8 mouse cellular contexts compared by ENCODE assay signal in genomic region chr3:94480291-94480884, GRCm38 (mm10). TPM values are rescaled to one million over a fixed set of nuclear protein-coding genes. Genes with fewer than 3 reads are reported as not detected.
DNase-seq lines count a peak whose midpoint lies in the region; ATAC-seq lines count a peak whose summit lies in the region.

Gene Riiad1 (minus strand): TSS chr3:94480341.

- H3K4me1 ChIP-seq in embryonic facial prominence, embryonic 13.5 days: peaks cover 3% of the 10 kb centered on the region
- H3K4me1 ChIP-seq in hindbrain, embryonic 15.5 days (replicated peaks): peaks cover 78% of the 10 kb centered on the region
- H3K4me1 ChIP-seq in neural tube, embryonic 14.5 days (ENCODE audit: control insufficient read depth, insufficient read depth, low read length): peaks cover 52% of the 10 kb centered on the region

- peak; percentile 25 for DNase-seq in kidney, postnatal 10 days
- DNase-seq in kidney, postnatal 25 days: no peak
- no peak for DNase-seq in spleen, postnatal 14 days (ENCODE audit: low spot score in 2 of 2)
- no peak for DNase-seq in layer of hippocampus, postnatal 10 days (ENCODE audit: low spot score in 2 of 2)
- no peak for DNase-seq in frontal cortex, postnatal 25 days (ENCODE audit: low spot score in 2 of 2)

- H3K9ac ChIP-seq in embryonic facial prominence, embryonic 13.5 days: no peak within 1 kb of the TSS
- H3K9ac ChIP-seq in hindbrain, embryonic 15.5 days: peak within 1 kb of the TSS; percentile 89
- H3K9ac ChIP-seq in neural tube, embryonic 14.5 days (replicated peaks; ENCODE audit: low read depth, low read length): peak within 1 kb of the TSS; percentile 88

- no peaks in the 10 kb centered on the region for H3K9me3 ChIP-seq in embryonic facial prominence, embryonic 13.5 days
- H3K9me3 ChIP-seq in hindbrain, embryonic 15.5 days: no peaks in the 10 kb centered on the region
- H3K9me3 ChIP-seq in neural tube, embryonic 14.5 days (ENCODE audit: control insufficient read depth, low read length): no peaks in the 10 kb centered on the region

- H3K36me3 ChIP-seq in embryonic facial prominence, embryonic 13.5 days: no peaks in the 10 kb centered on the region
- H3K36me3 ChIP-seq in hindbrain, embryonic 15.5 days: peaks cover 10% of the 10 kb centered on the region
- H3K36me3 ChIP-seq in neural tube, embryonic 14.5 days (ENCODE audit: control insufficient read depth, insufficient read depth, low read length): peaks cover 10% of the 10 kb centered on the region; the same call in 1 of the 2 replicates

- WGBS in embryonic facial prominence, embryonic 13.5 days: 7% methylated on average over 16 of the region's 16 CpGs
- WGBS in hindbrain, embryonic 15.5 days: 8% methylated on average over 16 of the region's 16 CpGs
- 8% methylated on average over 16 of the region's 16 CpGs for WGBS in neural tube, embryonic 14.5 days

- peaks cover 38% of the 10 kb centered on the region for H3K27me3 ChIP-seq in embryonic facial prominence, embryonic 13.5 days
- H3K27me3 ChIP-seq in hindbrain, embryonic 15.5 days: no peaks in the 10 kb centered on the region
- H3K27me3 ChIP-seq in neural tube, embryonic 14.5 days (ENCODE audit: control insufficient read depth, insufficient read depth, low read length): no peaks in the 10 kb centered on the region; the same call in 1 of the 2 replicates

- no peak for ATAC-seq in embryonic facial prominence, embryonic 13.5 days (ENCODE audit: insufficient number of reproducible peaks, insufficient read depth, low FRiP score, low TSS enrichment, low read depth)
- no peak for ATAC-seq in hindbrain, embryonic 15.5 days (ENCODE audit: low FRiP score, low read depth)
- no peak for ATAC-seq in neural tube, embryonic 14.5 days (ENCODE audit: low read depth)

- no peak within 1 kb of the TSS for H3K27ac ChIP-seq in embryonic facial prominence, embryonic 13.5 days
- peak within 1 kb of the TSS; percentile 89 for H3K27ac ChIP-seq in hindbrain, embryonic 15.5 days (replicated peaks)
- peak within 1 kb of the TSS; percentile 88; the same call in 1 of the 2 replicates for H3K27ac ChIP-seq in neural tube, embryonic 14.5 days (ENCODE audit: low read depth, low read length)

- H3K4me3 ChIP-seq in embryonic facial prominence, embryonic 13.5 days: peak within 1 kb of the TSS; percentile 27
- peak within 1 kb of the TSS; percentile 73 for H3K4me3 ChIP-seq in hindbrain, embryonic 15.5 days
- H3K4me3 ChIP-seq in neural tube, embryonic 14.5 days (ENCODE audit: low read depth, low read length): peak within 1 kb of the TSS; percentile 63

- H3K4me2 ChIP-seq in embryonic facial prominence, embryonic 13.5 days: peak within 1 kb of the TSS; percentile 55
- H3K4me2 ChIP-seq in hindbrain, embryonic 15.5 days: peak within 1 kb of the TSS; percentile 78
- peak within 1 kb of the TSS; percentile 57 for H3K4me2 ChIP-seq in neural tube, embryonic 14.5 days (ENCODE audit: low read depth, low read length)

RNA-seq across cellular contexts. Expression of gene Riiad1, which starts in this region (rescaled TPM):
- polyA plus RNA-seq in embryonic facial prominence, embryonic 13.5 days (2015; fragmentation: Nextera tagmentation; extraction: Ambion mirVana): 1.2 and 1.5 TPM in 2 replicates
- 20.0 and 21.0 TPM in 2 replicates for polyA plus RNA-seq in hindbrain, embryonic 15.5 days (2015; fragmentation: Nextera tagmentation; extraction: Ambion mirVana)
- polyA plus RNA-seq in neural tube, embryonic 14.5 days (2014; fragmentation: Nextera tagmentation; extraction: Ambion mirVana): 14.6 and 17.5 TPM in 2 replicates
- 1 to 10 TPM; 5.7 to 8.8 TPM for total RNA-seq in layer of hippocampus, postnatal 10 days (2021)
